Mouse (Mus musculus): ENCODE measurements around the gene Gm26620.
A peak's percentile ranks its signal among the peaks of the same experiment; 100 is the strongest.

The Gm26620 gene

DNA sequence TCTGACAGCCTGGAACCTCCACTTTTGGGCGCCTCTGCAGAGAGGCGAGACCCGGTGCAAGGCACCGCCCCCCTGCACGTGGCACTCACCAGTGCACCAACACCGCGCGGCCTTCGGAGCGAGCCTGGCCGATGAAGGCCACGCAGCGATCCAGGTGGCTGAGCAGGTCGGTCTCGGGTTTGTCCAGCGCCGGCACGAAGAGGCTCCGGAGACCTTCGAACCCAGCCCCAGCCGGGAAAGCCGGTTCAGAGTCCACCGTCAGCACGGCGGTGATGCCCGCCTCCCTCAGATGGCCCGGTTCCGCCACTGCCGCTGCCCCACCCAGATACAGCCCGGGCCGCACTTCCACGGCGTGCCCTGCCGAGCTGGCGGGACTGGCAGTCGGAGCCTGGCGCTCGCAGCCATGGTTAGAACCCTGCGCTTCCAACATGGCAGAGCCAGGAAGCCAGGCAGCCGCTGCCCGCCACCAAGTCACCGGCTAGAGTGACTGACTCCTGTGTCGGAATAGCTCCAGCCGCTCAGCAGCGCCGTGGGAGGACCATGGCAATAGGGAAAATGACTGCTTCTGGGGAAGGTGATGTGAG, at the start of gene Gm26620, which contains the start of gene Dusp12:
Gene Gm26620 (plus strand): TSS at position 88 of the 584 bp plus-strand sequence.
Gene Dusp12 (minus strand): TSS at position 563 of the 584 bp plus-strand sequence.
- peak; percentile 84 to 87 for DNase-seq (ENCODE audit: low spot score in 2 of 2)

DNA sequence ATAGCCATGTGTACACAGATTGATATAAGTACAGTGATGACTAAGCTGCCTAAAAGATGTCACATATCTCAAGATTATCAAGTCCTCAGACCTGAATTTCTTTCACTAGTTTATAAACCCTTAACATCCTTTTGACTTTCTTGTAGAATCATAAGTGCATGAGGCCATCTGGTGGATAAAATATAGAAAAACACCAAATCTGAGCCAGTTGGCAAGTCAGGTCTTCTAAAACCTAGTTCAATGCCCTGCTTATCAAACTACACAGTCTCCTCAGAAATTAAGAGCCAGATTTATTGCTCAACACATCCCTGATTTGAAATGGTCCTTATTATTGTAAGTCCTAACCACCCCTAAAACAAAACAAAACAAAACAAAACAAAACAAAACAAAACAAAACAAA, 45.2 kb upstream of the Gm26620 start:
- DNase-seq (ENCODE audit: low spot score in 2 of 2): peak; percentile 24 to 28

DNA sequence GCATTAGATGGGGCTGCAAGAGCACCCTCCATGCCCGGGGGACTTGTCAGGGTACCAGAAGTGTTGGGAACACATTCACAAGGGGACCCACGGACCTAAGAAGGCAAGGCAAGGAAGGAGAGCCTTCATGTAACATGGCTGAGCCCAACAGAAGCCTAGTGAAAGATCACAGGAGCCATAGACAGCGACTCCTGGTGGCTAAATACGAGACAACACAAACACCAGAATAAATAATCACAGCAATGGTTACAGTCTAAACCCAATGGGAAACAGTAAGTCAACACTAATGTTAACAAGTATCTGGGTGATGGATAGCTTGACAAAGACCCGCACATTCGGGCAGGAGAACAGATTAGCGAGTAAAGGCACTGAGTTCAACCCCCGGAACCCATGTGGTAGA, 40.5 kb upstream of the Gm26620 start:
- DNase-seq (ENCODE audit: low spot score in 2 of 2): no peak

DNA sequence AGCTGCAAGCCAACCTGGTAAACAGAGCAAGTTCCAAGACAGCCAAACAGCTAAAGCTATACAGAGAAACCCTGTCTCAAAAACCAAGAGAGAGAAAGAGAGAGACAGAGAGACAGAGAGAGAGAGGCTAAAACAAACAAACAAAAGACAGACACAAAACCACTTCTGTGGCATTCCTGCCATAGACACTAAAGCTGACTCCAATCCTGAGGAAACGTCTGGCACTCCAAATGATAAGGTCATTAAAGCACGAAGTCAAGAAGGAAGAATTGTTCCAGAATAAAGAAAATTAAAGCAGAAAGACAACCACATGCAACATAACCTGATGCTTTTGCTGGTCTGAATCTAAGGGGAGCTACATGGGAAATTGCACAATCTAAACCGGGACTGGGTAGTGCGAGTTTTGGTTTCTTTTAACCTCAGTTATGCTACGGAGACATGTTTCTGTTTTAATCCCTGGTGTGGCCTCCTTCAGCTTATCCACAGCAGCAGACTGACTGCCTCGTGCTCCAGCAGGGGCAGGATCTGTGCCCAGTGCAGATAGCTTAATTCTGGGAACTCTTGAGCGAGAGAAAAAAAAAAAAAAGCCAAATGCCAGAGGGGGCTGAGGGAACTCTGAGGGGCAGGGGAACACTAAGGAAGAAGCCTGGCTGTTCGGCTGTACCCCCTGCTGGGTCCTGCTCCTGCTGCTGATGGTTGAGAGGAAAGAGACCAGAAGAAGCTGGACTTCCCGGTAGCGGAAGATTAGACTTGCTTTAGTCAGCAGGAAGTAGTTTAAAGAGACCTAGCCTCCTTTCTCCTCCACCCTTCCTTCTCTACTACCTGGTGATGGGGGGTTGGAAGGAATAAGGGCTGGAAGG, 39.2 kb upstream of the Gm26620 start:
- peak; percentile 41 to 56 for DNase-seq (ENCODE audit: low spot score in 2 of 2)

DNA sequence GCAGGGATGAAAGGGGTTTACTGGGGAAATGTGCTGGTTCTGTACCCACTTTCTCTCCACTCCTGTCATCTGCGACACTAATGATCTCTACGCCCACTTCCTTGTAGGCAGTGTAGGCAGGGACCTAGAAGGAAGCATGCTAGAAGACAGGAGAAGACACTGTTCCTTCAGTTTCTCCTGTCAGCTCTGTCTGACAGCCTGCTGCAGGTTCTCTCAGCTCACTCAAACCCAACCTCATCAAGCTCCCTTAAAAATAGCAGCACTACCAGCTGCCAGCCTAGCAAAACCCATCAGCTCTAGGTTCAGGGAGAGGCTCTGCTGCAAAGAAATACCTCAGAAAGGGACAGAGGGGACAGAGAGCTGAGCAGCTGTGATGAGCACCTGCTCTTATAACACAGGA, 34.9 kb upstream of the Gm26620 start:
- DNase-seq (ENCODE audit: low spot score in 2 of 2): no peak

DNA sequence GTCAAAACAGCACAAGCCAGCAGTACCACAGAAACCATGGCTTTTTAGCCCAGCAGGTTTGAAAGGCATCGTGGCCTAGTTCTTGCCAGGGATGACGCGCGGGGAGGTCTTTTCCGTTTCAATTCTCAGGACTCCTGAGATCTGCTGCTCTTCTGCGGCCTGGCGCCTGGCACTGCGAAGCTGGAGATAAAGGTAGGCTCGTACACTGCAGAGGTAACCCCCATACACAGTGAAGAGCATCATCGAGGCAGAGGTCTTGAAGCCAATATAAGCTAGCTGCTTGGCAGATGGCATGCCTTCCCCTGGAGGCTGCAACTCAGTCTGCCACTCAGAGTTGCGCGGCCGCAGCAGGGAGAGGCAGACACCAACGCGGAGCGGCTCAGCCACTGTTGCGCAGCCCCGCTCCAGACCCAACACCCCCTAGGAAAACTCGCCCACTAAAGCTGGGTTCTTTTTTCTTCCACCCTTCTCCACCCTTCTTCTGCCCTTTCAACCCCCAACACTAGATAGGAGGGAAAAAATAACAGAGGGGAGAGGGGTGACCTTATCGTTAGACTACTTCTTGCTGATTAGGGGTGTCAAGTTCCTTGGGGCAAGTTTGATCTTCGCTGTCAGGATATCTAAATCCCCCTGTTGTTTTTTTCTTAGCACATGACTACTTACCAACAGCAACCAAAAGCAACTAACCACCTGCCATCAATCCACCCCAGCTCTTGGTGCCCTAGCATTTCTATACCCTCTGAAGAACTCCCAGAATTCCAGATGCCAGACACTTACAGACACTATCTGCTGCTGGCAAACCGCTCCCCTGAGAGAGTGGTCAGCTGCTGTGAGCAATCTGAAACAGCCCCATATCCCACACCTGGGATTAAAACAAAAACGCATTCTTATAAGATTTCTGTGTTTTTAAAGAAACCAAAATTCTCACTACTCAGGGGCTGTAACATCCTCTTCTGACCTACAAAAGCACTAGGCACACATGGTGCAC, 33.9 kb upstream of the Gm26620 start:
- DNase-seq (ENCODE audit: low spot score in 2 of 2): no peak

DNA sequence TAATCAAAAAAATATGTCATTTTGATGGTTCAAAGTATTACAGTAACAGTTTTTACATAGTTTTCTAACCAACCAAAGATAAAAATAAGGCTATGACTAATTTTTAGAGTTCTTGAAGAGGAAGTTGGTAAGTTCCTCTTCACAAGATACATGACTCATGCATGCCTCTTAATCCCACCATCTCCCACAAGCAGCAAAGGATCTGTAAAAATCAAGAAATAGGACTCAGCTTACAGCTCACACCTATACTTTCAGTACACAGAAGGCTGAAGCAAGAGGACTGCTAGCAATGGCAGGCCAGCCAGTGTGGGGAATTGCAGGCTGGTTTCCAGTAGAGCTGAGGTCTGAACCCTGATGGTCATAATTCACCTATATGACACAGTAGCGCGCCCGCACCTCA, 31.3 kb upstream of the Gm26620 start:
- DNase-seq (ENCODE audit: low spot score in 2 of 2): no peak

DNA sequence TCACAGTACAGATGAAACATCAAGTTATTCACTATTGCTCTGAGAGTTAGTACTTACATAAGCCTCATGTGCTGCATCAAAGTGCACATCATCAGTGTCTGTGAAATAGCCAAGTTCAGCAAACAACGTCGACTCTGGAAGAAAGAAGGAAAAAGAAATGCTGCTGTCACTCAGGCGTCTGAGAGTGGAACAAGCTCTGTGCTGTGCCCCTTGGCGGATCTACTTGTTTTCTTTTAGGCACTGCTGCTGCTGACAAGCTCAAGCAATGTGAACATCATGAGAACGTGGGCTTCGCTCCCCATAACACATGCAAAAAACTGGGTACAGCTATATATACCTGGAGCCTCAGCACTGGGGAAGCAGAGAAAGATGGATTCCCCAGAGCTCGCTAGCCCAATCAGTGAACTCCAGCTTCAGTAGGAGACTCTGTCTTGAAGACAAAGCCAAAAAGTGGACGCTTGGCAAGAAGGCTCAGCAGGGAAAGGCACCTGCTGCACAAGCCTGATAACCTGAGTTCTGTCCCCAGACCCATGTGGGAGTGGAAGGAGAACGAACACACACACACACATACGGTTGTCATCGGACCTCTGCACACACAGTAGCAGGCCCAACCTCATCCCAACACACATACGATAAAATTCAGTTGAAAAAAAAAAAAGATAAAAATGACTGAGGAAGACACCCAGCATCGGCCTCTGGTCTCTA, 29.7 kb upstream of the Gm26620 start:
- no peak for DNase-seq (ENCODE audit: low spot score in 2 of 2)

DNA sequence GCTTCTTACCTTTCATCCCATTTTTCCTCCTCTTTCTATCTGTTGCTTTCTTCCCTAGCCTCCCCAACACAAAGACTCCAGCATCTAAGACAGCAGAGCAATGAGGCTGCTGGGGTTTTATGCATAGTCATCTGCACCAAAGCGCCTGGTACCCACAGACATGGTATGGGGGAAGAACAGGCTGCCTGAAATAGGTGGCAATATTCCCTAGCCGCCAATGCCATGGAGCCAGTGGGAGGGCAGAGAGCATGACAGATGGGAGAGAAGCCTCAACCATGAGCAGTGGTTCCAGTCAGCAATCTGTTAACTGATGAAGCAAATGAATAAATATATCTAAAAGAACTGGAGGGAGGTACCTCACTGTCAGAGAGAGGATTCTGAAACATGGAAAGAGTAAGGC, 27.5 kb upstream of the Gm26620 start:
- DNase-seq (ENCODE audit: low spot score in 2 of 2): no peak

DNA sequence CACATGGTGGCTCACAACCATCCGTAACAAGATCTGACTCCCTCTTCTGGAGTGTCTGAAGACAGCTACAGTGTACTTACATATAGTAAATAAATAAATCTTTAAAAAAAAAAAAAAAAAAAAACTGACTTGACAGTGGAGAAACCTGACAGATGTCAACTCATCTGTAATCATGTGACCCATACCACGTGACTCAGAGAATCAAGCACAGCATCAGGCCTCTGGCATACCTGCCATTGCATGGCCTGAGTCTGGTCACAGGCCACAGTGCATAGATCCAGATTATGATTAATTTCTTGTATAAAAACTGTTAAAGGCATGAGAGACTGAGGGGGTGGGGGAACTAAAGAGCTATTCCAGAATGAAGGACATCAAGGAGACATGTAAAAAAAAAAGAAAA, 26.0 kb upstream of the Gm26620 start:
- DNase-seq (ENCODE audit: low spot score in 2 of 2): no peak

DNA sequence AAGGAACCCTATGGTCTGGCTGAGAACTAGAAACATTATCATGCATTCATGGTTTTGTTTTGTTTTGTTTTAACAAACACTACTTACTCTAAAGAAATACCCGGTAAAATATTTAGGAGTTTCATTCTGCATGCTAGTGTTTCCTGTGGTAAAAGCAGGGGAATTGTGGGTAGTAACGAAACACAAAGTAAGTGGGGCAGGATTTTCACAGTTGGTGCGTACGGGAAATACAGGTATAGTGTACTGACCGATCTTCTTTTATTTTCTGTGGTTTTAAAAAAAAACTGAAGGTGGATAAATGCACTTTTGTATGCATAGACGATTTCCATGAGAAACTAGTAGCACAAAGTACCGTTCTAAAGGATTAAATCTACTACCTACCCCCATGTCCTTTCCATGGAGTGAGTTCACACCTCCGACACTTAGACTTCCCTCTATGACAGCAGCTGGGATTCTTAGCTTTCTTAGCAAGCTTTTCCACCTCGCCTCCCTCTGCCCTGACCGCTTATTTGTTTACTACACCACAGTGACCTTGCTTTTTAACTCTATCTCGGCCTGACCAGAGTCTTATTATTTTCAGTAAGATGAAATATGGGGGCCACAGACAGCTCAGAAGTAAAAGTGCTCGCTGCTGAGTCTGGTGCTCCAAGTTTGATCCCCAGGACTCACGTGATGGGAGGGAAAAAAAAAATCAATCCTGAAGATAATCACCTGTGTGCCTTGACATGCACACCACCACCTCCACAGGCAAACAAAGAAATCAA, 23.0 kb upstream of the Gm26620 start:
- no peak for DNase-seq (ENCODE audit: low spot score in 2 of 2)

DNA sequence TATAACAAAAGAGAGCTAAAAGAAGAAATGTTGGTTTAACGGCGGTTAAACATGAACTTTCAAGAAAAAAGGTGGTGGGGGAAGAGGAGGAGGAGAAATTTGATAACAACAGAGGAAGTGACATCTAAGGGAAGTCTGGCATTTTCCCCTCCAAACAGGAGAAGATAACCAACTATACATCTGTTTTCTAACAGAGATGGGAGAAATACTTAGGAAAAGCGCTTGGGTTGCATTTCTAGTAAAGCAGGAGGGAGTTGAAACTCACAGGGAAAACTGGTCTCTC, 22.5 kb upstream of the Gm26620 start:
- DNase-seq (ENCODE audit: low spot score in 2 of 2): no peak

DNA sequence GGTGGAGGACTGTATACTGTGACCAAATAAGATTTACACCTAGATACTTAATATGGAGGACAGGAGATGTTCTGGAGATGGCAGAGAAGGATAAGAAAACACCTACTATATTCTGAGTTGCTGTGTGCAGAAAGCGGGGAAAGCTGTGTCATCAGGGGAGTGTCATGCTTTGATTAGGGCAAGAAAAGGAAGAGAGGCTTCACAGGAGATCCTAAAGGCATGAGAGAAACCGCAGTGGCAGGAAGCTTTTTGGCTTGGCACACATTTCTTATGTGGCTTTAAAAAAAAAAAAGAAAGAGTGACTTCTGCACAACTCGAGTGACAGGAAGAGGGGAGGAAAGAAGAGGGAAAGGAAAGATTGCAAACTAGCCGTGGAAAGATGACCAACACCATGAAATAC, 21.8 kb upstream of the Gm26620 start:
- no peak for DNase-seq (ENCODE audit: low spot score in 2 of 2)

DNA sequence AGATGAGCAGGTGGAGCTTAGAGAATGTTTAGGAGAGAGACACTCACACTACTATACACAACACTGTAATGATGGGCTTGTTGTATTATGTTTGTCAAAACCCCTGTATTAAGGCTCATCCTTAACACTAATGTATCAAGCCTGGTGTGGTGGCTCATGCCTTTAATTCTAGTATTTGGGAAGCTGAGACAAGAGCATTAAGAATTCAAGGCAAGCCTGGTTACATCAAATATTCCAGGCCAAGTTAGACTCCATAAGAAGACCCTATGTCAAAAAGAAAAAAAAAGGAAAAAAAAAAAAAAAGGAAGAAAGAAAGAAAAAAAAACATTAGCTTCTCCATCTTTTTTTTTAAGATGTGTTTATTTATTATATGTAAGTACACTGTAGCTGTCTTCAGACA, 20.6 kb upstream of the Gm26620 start:
- no peak for DNase-seq (ENCODE audit: low spot score in 2 of 2)

DNA sequence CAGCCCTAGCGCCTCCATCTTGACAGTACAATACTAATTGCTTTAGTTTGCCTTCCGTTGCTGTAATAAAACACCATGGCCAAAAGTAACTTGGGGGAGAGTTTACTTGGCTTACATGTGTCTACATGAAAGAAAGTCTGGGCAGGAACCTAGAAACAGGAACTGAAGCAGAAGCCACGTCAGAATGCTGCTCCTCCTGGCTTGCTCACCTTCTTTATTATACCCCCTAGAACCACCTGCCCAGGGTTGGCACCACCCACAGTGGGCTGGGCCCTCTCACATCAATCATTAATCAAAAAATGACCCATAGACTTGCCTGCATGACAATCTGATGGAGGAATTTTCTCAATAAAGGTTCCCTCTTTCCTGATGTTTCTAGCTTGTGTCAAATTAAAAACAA, 20.1 kb upstream of the Gm26620 start:
- DNase-seq (ENCODE audit: low spot score in 2 of 2): no peak

DNA sequence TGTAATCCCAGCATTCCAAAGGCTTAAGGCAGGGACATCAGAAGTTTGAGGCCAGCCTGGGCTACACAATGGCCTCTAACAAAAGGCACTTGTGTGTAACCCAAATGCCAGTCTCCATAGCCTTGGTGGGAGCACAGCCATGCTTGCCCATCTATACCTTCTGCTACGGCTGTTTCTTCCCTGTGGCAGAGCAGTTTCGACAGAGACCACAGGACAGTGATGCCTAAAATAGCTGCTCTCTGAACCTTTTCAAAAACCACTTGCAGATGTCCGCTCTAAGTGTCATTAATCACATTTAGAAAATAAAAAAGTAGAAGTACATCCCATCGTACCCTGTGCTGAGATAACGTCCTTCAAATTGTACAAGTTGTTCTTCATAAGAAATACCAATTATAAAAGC, 19.5 kb upstream of the Gm26620 start:
- no peak for DNase-seq (ENCODE audit: low spot score in 2 of 2)

DNA sequence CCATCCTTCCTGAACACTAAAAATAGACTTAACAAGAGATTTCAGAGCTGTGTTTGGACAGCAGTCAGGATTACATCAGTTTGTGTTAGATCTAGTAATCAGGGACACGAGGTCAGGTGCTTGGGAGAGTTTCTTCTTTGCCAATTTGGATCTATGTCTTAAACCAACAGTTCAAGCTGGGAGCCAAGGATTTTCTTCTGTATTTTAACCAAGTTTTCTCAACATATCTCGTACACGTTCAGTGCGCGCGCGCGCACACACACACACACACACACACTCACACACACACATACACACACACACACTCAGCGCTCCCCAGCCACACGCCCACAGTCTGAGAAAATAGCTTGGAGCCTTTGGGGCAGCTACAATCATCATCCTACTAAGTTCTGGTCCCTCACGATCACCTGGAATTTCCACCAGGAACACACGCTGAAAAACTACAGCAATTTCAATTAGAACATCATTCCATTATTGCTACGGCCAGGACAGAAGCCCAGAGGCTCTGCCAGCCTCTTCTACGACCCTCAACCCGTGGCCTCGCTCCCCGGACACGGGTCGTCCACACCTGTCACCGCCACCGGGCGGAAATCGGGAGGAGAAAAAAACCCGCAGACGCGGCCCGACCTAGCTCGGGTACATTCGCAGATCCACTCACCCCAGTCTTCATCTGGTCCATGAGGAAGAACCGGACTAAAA, 17.7 kb upstream of the Gm26620 start:
- peak in 1 of 2 experiments; percentile 40 for DNase-seq (ENCODE audit: low spot score in 2 of 2)

DNA sequence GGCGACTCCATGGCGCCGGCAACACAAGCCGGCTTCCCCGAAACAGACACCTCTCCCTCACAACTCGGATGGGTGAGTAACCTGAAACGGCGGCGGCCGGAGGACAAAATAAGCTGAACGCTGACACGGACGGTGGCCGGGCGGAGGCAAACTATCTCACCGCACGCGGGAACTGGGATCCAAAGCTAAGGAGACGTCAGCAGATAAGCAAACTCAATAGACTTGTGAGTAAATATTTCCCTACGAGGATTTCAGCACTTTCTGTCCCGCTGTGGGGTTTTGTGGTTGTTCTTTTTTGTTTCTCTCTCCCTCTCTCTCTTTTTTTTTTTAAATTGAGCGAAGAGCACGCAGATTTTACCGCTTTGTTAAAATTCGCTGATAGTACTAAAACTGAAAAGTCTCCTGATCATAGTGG, 17.2 kb upstream of the Gm26620 start, which contains the start of gene Atf6:
Gene Atf6 (minus strand): TSS at position 81 of the 415 bp plus-strand sequence.
- peak; percentile 94 to 95 for DNase-seq (ENCODE audit: low spot score in 2 of 2)

DNA sequence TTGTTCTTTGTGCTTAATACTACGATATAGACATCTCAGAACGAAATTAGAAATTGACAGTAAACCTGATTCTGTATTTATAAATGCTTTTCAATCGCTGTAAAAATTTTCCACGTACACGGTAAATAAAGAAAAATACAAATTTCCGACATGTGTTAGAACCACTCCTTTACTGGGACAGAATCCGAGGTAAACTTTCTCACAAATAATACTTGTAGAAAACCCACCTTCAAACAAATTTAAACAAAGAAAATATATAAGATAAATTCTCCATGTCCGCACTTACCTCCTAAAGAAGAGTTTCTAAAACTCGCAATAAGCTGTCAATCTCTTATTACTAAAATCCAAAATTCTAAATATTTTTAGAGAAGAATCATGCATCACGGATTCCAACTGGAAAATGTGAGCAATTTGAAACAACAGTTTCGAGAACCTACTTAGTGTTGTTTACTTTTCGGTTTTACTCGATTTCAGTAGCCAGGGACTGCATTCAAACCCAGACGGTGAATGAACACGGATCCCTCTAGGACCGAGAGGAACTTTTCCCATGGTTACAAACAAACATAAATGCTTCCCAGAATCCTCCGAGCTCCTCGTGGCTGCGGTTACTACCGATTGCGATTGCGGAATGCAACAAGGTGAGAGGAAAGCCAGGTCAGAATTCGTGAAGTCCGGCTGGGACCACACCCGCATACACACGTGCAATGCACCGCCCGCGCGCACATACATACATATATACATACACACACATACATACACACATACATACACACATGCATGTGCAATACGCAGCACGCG, 16.6 kb upstream of the Gm26620 start:
- DNase-seq (ENCODE audit: low spot score in 2 of 2): peak; percentile 74 to 83
